Mouse (Mus musculus) left cerebral cortex, adult 11 months (tissue): ENCODE measurements around the gene Fam227a.
A peak's percentile ranks its signal among the peaks of the same experiment; 100 is the strongest.
"Not testable (repeated sequence)": the region's sequence is repeated elsewhere in the genome, so short reads cannot be mapped to it uniquely, and the experiment has no call there.

ENCODE experiments used
- DNase-seq: peaks from one replicate; pipeline ENCODE4 v3.0.0; 2022; ENCODE audit warnings: low spot score

Fam227a gene

DNA sequence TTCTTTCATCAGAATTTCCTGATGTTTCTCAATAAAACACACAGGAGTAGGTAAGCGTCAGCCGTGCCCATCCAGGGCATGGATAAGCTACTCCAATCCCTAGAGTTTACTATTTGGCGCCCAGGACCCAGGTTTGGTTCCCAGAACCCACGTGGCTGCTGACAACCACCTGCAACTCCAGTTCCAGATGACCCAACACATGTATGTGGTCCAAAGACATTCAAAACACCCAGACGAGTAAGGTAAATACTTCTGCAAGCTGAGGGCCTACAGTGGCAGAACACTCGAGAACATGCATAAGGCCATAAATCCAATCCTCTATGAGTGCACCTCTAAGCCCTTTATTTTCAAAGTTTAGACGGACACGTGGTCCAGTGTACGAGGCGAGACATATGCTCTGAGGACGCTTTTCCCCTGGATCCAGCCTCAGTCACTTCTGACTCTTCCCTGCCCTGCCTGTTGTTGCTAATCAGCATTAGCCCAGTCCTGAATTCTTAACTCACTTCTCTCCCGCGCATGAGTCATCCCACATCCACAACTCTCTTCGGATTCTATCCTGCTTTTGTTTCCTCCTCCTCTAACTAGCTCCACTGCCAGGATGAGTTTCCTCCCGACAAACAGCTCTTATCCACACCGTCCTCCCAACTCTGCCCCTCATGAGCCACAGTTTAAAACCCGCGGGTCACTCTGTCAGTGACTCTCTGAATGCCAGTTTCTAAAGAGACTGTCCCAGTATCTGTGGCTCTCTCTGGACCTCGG lies 25.1 kb upstream of the Fam227a start:
- DNase-seq, result no peak

DNA sequence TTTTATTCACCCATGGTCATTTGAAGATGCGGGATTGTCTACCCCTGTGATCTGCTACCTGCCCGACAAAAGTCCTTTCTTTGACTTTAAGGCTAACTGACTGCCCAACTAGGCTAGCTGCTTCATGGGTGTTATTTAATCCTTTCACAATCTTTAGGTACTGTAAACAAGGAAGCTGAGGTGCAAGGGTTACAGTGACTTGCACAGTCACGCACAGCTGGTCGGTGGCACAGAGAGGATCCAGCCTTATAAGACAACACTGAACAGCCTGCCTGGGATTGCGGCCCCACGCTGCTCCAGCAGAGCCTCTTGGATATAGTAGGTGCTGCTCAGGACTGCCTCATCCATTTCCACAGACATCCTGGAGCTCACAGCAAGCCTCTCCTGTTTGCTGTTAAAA lies 24.4 kb upstream of the Fam227a start:
- DNase-seq, result no peak

DNA sequence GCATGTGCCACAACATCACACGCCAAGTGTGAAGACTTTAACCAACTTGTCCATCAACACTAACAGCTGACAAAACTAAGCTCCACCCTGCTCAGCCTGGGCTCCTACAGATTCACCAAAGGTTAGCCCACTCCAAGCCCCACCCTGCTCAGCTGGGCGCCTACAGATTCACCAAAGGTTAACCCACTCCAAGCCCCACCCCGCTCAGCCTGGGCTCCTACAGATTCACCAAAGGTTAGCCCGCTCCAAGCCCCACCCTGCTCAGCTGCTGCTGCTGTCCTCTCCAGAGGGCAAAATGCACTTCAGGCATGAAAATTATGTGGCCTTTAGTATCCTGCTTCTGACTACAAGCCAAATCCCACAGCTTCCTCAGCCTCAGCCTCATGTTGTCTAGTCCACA lies 23.2 kb upstream of the Fam227a start:
- DNase-seq, result no peak

DNA sequence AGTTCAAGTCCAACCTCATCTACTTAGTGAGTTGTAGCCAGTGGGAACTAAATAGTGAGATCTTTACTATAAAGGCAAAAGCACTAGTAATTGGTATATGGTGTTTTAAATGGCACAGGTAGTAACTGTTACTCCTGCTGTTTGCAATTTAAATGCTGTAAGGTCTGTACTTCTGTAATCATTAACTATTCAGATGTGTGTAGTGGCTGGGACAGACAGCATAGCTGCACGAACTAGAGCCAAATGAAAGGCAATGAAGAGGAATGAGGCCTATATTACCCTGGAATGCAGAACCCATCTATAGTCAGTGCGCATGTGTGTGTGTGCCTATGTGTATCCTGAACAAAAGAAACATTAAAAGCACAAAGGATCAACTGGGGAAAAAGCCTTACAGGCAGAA lies 19.2 kb upstream of the Fam227a start:
- DNase-seq, result no peak

DNA sequence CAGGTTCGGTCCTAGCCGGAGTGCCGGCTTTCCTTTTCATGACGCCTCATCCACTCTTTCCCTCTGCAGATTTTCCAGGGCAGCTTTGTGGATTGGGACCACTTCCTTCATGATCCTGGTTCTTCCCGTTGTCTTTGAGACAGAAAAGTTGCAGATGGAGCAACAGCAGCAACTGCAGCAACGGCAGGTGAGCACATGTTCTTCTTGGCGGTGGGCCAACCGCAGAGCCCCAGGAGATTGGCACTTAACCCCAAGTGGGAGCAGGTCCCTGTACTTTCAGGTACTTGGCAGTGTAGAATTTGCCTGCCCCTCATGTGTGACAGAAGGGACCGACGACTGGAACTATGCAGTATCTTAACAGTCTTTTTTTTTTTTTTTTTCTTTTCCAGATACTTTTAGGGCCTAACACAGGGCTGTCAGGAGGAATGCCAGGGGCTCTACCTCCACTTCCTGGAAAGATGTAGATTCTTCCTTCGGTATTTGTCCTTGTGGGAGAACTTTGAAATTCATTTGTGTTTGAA lies 13.1 kb upstream of the Fam227a start:
- not testable (repeated sequence) for DNase-seq

DNA sequence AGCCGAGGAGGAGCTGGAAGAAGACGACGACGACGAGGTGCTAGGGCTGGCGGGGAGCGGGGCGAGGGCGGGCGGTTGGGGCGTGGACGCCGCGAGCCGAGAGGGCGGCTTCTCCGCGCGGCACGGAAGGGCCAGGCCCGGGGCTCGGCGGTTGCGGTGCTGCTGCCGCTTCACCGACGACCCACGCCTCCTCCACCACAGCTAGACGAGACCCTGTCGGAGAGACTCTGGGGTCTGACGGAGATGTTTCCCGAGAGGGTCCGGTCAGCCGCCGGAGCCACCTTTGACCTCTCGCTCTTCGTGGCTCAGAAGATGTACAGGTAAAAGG lies 12.2 kb upstream of the Fam227a start:
- no peak for DNase-seq

DNA sequence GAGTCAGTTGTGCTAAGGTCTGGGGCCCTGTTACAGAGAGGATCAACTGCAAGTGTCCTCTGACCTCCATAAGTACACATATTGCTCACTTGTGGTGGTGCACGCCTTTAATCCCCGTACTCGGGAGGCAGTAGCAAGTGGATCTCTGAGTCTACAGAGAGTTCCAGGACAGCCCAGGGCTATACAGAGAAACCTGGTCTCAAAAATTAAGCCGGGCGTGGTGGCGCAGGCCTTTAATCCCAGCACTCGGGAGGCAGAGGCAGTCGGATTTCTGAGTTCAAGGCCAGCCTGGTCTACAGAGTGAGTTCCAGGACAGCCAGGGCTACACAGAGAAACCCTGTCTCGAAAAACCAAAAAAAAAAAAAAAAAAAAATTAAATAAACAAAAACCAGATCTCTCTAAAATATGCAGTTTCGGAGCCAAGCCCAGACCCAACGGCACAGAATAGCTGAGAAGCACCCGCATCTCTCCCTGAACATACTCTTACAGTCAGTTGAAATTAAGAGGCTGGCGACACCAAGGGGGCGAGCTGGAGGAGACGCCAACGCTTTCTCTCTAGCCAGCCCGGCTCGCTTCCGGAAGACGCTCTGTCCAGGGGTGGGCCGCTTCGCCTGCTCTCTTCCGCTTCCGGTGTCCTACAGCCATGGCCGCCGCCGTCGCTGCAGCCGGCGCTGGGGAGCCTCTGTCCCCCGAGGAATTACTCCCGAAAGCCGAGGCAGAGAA lies 11.7 kb upstream of the Fam227a start, which contains the start of gene Tomm22:
TSS of gene Tomm22 (plus strand) at position 613 of the 723 bp plus-strand sequence.
- DNase-seq, result peak; percentile 82

DNA sequence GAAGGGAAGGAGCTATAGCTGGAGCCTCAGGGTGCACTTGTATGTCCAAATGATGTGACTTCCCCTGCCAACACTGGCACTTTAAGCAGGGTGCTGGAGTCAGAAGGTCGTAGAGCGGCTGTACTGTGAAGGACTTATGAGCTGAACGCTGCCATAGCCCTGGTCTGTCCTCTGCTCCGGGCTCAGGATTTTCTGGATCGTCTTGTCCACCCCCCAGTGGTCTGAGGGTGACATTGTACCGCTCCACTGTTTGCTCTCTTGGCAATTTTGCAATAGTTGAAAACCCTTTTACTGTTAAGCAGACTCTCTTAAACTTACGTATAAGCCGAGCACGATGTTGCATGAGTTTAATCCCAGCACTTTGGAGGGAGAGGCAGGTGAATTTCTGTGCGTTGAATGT lies 10.4 kb upstream of the Fam227a start:
- DNase-seq, result no peak

DNA sequence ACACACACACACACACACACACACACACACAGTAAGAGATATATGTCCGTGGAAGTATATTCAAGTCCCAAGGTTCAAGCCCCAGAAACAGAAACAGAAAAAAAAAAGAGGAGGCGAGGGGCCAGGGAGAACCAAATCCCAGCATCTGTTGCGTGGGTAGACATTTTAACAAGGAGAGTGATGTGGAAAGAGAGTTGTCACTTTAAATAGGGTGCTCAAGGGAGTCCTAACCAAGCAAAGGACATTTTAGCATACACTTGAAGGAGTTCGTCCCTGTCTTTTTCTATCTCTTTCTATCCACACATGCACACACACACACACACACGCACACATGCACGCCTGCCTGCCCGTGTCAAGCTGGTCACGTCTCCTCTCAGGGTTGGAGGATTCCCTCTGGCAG lies 5.9 kb upstream of the Fam227a start:
- DNase-seq, result no peak

DNA sequence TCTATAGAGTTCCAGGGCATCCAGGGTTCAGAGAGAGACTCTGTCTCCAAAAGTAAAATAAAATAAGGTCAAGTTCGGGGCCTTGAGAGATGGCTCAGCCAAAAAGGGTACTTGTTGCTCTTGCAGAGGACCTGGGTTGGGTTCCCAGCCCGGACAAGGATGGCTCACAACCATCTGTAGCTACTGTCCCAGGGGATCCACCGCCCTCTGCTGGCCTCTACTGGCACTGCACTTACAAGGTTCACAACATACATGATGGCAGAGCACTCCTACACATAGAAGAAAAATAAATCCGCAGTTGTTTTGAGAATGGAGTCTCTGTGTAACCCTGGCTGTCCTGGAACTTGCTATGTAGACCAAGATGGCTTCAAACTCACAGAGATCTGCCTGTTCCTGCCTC lies 3.1 kb upstream of the Fam227a start:
- no peak for DNase-seq

DNA sequence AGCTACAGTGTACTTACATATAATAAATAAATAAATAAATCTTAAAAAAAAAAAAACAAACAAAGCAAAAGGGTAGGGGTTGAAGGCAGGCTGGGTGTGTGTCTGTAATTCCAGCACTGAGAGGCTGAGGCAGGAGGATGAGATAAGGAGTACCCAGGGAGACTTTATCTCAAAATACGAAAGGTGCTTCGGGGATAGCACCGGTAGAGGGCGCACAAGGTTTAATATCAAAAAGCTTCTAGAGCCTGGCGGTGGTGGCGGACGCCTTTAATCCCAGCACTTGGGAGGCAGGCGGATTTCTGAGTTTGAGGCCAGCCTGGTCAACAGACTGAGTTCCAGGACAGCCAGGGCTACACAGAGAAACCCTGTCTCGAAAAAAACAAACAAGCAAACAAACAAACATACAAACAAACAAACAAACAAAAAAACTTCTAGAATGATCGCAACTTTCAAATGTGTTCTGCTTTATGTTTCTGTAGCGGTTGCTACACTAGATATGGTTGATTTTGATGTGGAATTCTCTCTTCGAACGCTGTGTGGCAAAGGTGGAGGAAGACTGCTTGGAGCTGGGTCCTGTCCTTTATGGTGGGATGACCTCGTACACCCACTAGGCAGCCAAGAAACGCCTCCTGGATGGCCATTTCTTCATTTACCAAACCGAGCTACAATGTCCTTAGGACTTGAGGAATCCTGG lies 772 bp downstream of the Fam227a start:
- peak; percentile 77 for DNase-seq

DNA sequence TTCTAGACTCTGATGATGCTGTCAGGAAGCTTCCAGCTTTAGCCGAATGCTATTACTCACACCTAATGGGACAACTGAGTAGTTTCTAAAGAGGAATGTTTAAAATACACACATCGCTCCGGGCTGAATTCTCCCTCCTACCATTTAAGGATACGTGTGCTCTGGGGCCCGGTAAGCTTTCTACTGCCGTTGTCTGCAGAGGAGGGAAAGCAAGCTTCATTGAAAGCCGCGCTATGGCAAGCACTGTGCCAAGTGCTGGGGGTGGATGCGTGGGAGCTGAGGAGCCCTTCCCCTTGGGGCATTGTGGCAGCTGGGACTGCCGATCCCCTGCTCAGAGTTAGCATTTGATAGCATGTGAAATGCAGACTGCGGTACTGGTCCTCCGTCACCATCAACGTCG lies 2.3 kb downstream of the Fam227a start:
- no peak for DNase-seq

DNA sequence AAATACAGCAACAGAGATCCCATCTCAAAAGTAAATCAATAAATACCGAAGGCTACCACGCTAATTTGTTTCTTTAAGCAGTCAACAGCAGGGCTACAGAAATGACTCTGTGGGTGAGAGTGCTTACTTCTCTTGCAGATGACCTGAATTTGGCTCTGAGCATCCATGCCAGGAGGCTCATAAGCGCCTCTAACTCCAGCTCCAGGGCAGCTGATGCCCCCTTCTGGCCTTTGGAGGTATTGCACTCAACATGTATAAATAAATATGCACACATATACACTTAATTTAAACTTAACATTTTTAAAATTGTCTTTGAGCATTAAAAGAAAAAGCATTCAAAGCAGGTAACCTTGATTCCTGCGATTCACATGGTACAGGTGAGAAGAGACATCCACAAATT lies 7.3 kb downstream of the Fam227a start:
- DNase-seq, result no peak

DNA sequence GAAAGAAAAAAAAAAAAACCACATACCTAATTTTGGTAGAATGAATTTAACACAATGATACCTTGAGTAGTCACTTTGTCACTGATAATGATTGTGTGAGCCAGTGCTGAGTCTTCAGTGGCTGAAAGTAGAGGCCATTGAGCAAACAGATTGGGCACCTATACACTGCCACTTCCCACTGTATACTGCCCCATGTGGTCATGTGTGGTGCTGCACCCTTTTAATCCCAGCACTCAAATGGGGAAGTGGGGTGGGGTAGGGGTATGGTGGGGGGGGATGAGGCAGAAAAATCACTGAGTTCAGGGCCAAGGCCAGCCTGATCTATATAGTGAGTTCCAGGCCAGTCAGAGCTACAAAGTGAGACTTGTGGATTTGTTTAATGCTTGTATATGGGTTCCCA lies 8.2 kb downstream of the Fam227a start:
- DNase-seq, result no peak

DNA sequence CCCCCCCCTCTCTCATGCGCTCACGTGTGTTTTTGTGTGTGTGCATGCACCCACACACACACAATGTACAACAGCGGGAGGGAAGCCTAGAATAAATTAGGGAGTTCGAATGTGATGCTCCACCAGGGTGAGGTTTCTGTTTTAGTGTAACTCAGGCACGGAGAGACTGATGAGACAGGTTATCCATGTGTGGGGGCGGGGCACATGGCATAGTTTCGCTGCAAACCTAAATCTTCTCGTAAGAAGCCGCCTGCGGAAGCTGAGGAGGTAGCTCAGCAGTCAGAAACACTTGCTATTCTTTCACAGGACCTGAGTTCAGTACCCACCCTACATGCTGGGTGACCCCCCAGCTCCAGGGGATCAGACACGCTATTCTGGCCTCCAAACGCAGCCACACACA lies 10.6 kb downstream of the Fam227a start:
- no peak for DNase-seq

DNA sequence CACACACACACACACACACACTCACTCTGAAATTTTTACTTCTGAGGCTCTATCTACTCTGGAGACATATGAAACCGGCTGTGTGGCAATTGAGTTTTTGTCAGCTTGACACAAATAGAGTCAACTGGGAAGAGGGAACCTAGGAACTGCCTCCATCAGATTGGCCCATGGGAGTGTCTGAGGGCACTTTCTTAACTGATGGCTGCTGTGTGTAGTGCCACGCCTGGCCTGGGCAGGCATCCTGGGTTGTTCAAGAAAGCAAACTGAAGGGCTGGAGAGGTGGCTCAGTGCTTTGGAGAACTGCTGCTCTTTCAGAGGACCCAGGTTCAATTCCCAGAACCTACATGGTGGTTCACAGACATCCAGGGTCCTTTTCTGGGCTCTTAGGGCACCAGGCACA lies 13.3 kb downstream of the Fam227a start:
- no peak for DNase-seq

DNA sequence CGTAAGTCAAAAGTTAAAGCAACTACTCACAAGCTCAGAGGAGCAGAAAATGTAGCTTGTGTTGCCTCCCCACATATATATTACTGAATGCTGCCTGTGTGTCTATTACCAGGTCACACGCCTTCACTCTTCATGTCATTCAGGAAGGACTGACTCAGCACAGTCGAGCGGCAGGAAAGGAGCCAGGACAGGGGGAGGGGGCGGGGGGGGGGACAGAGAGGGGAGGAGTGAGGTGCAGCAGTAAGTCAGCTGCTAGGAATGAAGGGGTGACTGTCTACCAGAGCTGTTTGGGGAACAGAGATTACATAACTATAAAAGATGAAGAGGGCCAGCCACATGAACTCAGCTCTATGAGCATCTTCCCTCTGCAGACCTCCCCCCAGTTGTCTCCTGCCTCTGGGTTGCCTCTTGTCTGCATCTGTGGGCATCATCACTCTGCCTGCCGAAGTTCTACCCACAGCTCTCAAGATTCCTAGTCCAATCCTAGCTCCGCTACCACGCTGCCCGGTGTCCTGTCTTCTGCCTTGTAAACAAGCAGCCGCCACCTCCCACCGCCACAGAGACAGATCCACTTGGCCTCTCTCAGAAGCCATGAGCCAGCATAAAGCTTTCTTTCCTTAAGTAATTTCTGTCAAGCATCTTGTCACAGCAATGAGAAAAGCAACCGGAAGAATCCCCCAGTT lies 17.5 kb downstream of the Fam227a start:
- no peak for DNase-seq

DNA sequence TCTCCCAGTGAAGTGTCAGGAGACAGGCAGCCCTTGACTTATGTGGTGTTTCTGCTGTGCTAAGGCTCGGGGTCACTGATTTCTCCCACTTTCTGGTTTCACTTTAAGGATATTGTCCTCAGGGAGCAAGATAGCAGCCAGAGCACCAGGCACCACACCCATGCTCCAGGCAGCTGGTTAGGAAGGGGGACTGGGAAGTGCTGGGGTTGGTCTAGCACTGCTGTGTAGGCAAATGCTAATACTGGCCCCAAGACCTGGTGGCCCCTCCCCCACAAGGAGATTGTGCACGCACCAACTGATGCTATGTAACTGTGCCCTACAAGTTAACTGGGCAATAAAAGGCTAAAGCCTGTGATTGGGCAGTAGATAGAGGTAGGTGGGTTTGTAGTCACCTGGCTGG lies 28.3 kb downstream of the Fam227a start:
- no peak for DNase-seq

DNA sequence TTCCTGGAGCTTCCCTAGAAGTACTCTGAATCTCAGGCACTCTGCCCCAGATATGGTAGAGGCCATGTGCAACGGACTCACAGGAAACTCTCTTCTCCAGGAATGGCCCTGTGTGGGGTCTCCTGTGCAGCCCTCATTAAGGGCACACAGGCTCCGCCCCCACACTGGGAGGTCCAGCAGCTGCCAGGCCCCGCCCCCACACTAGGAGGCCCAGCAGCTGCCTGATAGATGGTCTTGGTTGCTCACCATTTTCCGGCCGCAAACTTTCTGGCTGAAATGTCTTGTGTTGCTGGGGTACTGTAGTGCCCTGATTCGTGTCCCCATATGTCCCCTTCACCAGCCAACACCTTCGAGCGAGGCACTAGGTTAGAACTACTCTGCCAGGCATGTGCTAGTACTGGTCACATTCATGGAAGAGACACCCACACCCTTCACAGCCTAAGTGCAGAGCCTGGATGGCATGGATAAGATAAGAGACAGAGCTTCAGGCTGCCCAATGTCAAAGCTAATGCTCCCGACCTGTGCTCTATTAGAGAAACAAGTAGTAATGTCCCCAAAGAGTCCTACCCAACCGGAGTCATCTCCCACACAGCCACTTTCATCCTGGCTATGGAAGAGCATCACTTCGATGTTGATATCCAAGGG lies 38.9 kb downstream of the Fam227a start:
- DNase-seq, result no peak

DNA sequence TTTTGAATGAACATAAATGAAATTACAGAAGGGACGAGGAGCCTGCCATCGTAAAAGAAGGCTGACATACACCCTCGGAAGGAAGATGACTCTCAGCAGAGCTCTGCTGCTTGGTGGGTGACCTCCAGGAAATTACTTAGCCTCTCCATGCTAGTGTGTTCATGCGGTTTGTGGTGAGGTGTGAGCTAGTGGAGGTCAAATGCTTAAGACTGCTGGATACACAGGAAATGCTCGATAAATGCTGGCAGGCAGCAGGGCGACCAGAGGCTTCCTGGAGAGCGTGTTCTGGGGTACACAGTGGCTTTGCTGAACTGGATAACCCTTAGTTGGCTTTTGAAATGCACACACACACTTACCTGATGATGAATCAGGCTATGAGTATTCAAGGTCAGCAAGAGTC lies 40.3 kb downstream of the Fam227a start:
- no peak for DNase-seq

DNA sequence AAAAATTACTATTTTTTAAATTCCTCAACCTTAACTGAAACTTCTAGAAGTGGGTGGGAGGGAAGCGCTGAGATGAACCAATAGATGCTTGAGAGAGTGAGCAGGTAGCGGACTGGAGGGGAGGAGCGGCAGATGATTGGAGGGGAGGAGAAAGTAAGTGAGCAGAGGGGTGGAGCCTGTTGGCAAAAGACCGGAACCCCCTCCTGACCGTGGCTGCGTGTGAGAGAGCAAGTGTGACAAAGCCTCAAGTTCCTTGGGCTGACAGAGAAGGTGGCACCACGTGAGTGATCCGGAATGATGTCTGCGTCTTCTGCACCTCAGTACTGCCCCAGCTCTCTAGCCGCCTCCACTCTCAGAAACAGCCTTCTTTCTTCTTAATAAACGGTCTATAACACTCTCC lies 41.6 kb downstream of the Fam227a start:
- DNase-seq, result no peak

DNA sequence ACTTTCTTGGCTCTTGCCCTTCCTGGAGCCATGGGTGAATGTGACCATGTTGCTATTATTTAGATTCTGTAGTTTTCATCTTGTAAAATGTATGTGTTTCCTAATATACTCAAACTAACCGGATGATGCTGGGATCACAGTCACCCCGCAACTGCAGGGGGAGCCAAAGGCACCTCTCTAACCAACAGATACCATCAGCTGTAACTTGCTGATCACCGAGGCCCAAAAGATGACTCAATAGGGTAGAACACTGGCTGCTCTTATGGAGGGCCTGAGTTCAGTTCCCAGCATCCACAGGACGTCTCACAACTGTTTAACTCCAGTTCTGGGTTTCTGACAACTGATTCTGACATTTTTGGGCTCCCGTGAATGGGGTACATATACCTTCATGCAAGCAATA lies 42.0 kb downstream of the Fam227a start:
- no peak for DNase-seq
